Mouse (Mus musculus) CD4-positive naive resting alpha-beta T cell, adult 76 days (primary cell): ENCODE measurements around the gene Il18r1. TPM values are rescaled to one million over a fixed set of nuclear protein-coding genes. Genes with fewer than 3 reads are reported as not detected.

ENCODE experiments used
- total RNA-seq: library from RNA; stranded (reverse); gene quantifications from one replicate; pipeline ENCODE4 v1.2.4, GENCODE M21; 2023

The Il18r1 gene
- 44.7 TPM for total RNA-seq

DNA sequence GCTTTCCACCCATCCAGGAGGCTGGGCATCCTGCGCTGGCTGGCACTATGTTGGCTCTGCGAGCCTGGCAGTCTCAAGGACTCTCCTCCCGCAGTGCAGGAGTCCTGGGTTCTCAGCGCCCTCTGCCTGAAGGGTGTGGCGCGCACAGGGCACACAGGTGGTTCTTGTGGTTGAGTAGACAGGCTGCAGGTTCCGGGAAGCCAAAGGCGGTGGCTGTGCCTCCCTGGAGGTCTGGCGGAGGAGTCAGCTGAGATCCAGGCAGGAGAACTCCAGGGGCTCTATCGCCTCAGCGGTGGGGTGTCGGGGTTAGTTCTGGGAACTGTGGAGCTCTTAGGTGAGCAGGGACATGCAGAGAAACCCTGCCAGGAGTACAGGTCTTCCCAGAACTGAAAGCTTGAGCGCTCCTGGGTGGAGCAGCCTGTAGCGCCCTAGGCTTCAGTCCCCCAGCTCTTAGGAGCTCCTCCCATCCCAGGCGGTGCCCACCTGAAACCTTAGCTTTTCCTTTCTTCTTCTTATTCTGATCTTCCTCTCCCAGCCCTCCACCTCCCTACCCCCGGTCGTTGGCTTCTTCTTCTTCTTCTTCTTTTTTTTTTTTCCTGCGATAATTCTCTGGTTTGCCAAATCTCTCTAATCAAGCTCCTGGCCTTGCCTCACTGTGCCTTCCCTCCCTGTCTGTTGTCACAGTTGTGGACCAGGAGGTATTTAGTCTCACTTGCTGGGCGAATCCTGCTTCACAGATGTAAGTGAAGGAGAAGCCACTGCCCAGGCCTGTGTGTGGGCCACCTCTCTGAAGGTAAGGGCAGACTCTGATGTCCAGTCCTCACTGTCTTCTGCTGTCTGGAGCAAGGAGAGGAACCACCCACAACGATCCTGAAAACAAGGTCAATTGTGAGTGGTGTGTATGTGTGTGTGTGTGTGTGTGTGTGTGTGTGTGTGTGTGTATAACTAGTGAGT is at the start of gene Il18r1:
Gene Il18r1 (plus strand): TSS at position 76 of the 954 bp plus-strand sequence.

DNA sequence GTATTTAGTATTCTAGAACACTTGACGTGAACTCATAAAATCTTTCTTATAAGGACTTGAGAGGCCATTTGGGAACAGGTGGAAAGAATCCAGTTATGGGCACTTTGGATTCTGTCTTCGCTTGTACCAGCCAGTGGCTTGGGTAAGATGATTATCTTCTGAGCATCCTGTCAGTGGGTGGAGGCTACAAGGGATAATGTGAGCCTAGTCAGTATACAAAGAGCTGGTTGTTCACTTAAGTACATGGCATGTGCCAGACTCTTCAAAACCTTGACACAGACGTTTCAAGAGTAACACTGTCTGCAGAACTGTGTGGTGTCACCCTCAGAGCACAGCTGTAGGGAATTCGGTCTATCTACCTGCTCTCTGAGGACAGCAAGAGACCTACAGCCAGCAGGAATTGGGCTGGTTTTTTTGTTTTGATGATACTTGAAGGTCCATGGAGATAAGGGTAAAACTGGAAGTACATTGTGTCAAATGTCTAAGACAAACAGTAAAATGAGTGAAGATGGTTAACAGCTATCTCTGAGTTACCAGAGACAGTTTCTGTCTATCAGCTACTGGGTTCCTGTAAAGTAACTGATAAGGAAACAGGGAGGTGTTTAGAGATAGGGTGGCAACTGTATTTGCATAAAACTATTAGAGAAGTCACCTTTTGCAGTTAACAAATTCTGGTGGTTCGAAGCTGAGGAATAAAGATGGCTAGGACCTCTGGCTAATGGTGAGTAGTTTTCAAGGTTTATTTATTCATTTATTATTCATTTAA is 36.3 kb upstream of the Il18r1 start, which contains the start of gene Il1rl1:
Gene Il1rl1 (plus strand): TSS at position 661 of the 766 bp plus-strand sequence.

DNA sequence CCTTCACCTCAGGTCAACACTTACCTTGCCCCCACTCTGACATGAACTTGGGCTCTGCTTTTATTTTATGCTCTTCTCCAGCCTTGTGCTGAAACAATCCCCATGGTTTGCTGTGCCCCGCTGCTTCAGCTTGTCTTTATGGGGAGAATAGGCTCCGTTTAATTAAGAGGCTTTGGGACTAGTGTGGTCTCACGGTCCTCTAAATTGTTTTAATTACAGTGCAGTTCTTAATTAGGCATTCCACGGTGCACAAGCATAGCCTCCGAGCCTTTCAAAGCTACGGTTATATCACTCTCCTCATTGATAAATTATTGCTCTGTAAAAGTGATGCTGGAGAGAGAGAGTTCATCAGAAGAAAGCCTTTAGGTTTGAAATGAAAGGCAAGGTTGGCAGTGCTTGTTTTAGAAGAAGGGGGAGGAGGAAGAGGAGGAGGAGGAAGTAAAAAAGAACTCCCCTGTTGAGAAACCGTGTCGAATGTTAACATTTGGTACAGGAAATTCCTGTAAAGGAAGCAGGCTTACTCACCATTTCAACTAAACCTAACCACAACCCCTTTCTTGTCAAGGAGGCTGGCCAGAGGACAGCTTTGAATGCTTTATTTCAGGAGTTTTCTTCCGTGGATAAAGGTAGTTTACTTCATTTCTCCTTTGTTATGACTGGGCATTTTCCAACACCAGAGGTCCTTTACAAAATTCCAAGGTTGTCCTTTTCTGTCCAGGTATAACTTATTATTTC is 49.7 kb downstream of the Il18r1 start, which contains the start of gene Il18rap:
Gene Il18rap (plus strand): TSS at position 512 of the 735 bp plus-strand sequence.

Other genes starting within 250 kb of the Il18r1 start
- gene Il1r1, start 240.5 kb upstream of the Il18r1 start, total RNA-seq, result 0.18 TPM
- gene Il1rl2, start 140.9 kb upstream of the Il18r1 start, total RNA-seq, result 19.4 TPM
- gene Il1rl1, start 36.0 kb upstream of the Il18r1 start, total RNA-seq, result 0.47 TPM
- 4.9 TPM for gene Il18rap, start 49.8 kb downstream of the Il18r1 start, total RNA-seq
- gene Slc9a4, start 114.5 kb downstream of the Il18r1 start, total RNA-seq, result not detected
- gene Slc9a2, start 215.0 kb downstream of the Il18r1 start, total RNA-seq, result not detected